Mouse (Mus musculus): Measurements from ENCODE around the gene Pde4c. TPM values are rescaled to one million over a fixed set of nuclear protein-coding genes. Genes with fewer than 3 reads are reported as not detected.
A peak's percentile ranks its signal among the peaks of the same experiment; 100 is the strongest.

The Pde4c gene
- polyA plus RNA-seq, 1 experiment from 2014 or later: 0.16 TPM

- no peak for ATAC-seq (ENCODE audit: borderline replicate concordance, extremely low read depth, low FRiP score, low TSS enrichment)
- Histone ChIP-seq H3K9ac (peak overlapping the region; percentile 25; the same call in 1 of the 2 replicates), H3K4me1 (peaks cover 48% of the 10 kb centered on the region), H3K9me3 (no peaks in the 10 kb centered on the region), H3K4me3 (peak overlapping the region; percentile 86), H3K27me3 (peaks cover 18% of the 10 kb centered on the region; the same call in 1 of the 2 replicates), H3K27ac (no peak overlapping the region), H3K36me3 (peaks cover 22% of the 10 kb centered on the region), H3K4me2 (peak overlapping the region; percentile 93)
- WGBS: 47% methylated on average over 8 of the region's 8 CpGs
Measured at GRCm38 (mm10) chr8:70790846-70791245, 67.3 kb downstream of the Pde4c start.

DNA sequence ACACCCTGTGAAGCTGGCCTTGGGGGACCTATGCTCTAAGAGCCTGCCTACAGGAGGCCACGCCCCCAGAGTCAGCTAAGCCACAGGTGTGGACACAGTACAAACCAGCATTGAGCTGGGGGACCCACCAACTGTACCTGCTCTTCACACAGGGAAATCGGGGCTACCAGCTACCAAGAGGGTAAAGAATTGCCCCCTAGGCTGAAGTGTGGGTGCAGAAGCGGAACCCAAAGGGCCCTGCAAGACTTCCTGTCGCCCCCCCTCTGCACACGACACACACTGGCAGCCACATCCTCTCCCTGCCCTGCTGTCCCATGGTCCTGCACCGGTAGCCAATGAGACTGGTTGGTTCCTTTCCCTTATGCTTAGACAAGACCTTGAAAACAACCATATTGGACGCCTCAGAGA, 67.8 kb downstream of the Pde4c start:
- Histone ChIP-seq H3K4me3 (peak overlapping the region; percentile 86), H3K36me3 (peaks cover 19% of the 10 kb centered on the region), H3K9me3 (no peaks in the 10 kb centered on the region), H3K9ac (peak overlapping the region; percentile 98), H3K27me3 (peaks cover 18% of the 10 kb centered on the region; the same call in 1 of the 2 replicates), H3K4me1 (peaks cover 51% of the 10 kb centered on the region), H3K4me2 (peak overlapping the region; percentile 93), H3K27ac (0 out of 2 replicates have a peak overlapping the region, but pooled peaks have one; percentile 90)
- no peak for ATAC-seq (ENCODE audit: borderline replicate concordance, extremely low read depth, low FRiP score, low TSS enrichment)
- WGBS: 45% methylated on average over 7 of the region's 7 CpGs

DNA sequence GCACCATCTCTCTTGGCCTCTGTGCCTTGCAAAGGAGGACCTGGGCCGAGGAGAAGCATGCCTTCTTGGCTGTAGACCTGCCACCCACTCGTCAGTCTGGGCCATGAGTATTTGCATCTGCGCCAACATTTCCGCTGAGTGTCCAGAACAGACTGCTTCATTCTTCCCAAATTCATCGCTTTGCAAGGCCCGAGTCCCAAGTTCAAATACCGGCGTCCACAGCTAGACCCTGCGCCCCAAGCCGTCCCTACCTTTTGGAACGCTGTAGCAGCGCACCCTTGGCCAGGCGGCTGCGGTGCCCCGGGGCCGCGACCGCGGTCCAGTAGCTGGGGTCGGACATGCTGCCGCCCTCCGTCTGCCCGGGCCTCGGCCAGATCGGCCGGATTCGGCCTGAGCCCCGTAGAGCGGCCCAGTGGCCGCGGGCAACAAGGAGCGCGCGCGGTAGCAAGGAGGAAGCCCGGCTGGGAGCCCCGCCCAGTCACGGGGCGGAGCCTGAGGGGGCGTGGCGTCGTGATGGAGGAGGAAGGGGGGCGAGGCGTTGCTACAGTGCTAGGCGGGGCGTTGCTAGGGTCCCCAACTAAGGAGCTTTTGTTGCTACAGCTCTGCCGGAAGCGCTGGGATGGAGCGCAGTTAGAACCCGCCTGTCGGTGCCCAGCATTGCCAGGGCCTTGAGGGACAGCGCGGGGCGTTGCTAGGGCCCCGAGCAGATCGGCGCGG, 68.6 kb downstream of the Pde4c start:
- no peaks in the 10 kb centered on the region for H3K9me3 ChIP-seq
- peak overlapping the region; percentile 93 for H3K4me2 ChIP-seq
- peak overlapping the region; percentile 86 for H3K4me3 ChIP-seq
- H3K9ac ChIP-seq: peak overlapping the region; percentile 98
- H3K27me3 ChIP-seq: peaks cover 18% of the 10 kb centered on the region; the same call in 1 of the 2 replicates
- peaks cover 12% of the 10 kb centered on the region for H3K36me3 ChIP-seq
- peak; percentile 80 for ATAC-seq (ENCODE audit: borderline replicate concordance, extremely low read depth, low FRiP score, low TSS enrichment)
- H3K27ac ChIP-seq: peak overlapping the region; percentile 90
- WGBS: 2% methylated on average over 58 of the region's 58 CpGs
- H3K4me1 ChIP-seq: peaks cover 56% of the 10 kb centered on the region

GRCm38 (mm10) chr8:70792700-70793099, 69.2 kb downstream of the Pde4c start:
- peaks cover 8% of the 10 kb centered on the region; the same call in 1 of the 2 replicates for H3K36me3 ChIP-seq
- peaks cover 58% of the 10 kb centered on the region for H3K4me1 ChIP-seq
- H3K4me2 ChIP-seq: peak overlapping the region; percentile 93
- peak; percentile 48 for ATAC-seq (ENCODE audit: borderline replicate concordance, extremely low read depth, low FRiP score, low TSS enrichment)
- H3K27ac ChIP-seq: peak overlapping the region; percentile 90
- H3K9ac ChIP-seq: peak overlapping the region; percentile 98; the same call in 1 of the 2 replicates
- H3K27me3 ChIP-seq: peaks cover 19% of the 10 kb centered on the region; the same call in 1 of the 2 replicates
- no peaks in the 10 kb centered on the region for H3K9me3 ChIP-seq
- peak overlapping the region; percentile 86 for H3K4me3 ChIP-seq
- WGBS: under 1% methylated on average over 20 of the region's 20 CpGs

DNA sequence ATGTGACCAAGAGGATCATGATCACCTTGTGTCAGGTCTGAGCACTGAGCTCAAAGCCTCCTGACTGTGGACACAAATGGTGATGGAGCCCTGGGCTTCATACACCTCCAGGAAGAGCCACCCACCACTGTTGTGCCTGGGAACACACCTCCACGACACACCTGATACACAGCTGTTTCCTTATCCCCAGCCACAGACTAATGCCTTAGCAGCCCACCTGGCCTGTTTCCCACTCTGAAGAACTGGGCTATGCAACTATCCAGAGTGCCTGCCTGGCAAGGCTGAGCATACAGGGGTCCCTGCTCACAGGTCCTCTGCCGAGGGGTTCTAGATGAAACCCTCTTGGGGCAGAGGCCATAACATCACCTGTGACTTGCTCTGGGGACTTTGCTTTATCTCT, 70.7 kb downstream of the Pde4c start:
- Histone ChIP-seq H3K9me3 (no peaks in the 10 kb centered on the region), H3K9ac (no peak overlapping the region), H3K4me3 (no peak overlapping the region), H3K4me1 (peaks cover 55% of the 10 kb centered on the region), H3K27me3 (peaks cover 34% of the 10 kb centered on the region), H3K4me2 (no peak overlapping the region), H3K27ac (no peak overlapping the region), H3K36me3 (0 out of 2 replicates have a peak, but pooled peaks cover 4% of the 10 kb centered on the region)
- ATAC-seq (ENCODE audit: borderline replicate concordance, extremely low read depth, low FRiP score, low TSS enrichment): no peak
- 76% methylated on average over 2 of the region's 2 CpGs for WGBS

GRCm38 (mm10) chr8:70795370-70795769, 71.8 kb downstream of the Pde4c start:
- 86% methylated on average over 2 of the region's 2 CpGs for WGBS
- Histone ChIP-seq H3K4me3 (no peak overlapping the region), H3K4me2 (no peak overlapping the region), H3K27me3 (peaks cover 46% of the 10 kb centered on the region), H3K9ac (no peak overlapping the region), H3K27ac (no peak overlapping the region), H3K9me3 (no peaks in the 10 kb centered on the region), H3K36me3 (no peaks in the 10 kb centered on the region), H3K4me1 (peaks cover 52% of the 10 kb centered on the region)
- ATAC-seq (ENCODE audit: borderline replicate concordance, extremely low read depth, low FRiP score, low TSS enrichment): no peak

DNA sequence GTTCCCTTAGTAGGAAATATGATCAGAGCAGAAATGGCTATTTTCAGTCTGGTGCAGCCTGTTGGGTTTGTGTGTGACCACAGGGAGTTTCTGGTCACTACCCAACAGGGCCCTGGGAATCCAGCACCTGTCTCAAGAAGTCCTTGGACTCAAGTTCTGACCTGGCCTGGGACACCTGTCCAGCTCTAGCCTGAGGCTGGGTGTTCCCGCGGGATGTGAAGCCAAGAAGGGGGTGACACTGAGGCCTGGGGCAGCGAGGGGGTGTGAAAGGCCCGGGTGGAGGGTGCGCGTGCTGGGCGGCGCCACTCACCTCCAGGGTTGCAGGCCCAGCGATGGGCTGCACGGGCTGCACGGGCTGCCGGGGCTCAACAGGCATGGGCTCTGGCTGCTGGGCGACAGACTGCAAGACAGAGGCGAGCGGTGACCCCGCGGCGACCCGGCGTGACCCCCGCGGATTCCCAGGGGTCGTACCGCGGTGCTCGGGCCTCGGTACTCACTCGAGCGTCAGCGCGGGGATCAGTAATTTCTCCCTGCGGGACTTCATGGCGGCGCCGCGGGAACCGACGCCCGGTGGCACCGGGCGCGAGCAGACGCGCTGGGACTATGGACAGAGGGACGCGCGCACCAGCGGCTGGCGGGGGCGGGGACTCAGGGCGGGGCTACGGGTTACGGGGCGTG, 73.0 kb downstream of the Pde4c start:
- Histone ChIP-seq H3K4me2 (peak overlapping the region; percentile 95), H3K36me3 (no peaks in the 10 kb centered on the region), H3K9me3 (no peaks in the 10 kb centered on the region), H3K9ac (peak overlapping the region; percentile 56), H3K27me3 (peaks cover 55% of the 10 kb centered on the region), H3K4me3 (peak overlapping the region; percentile 55), H3K27ac (peak overlapping the region; percentile 39; the same call in 1 of the 2 replicates), H3K4me1 (peaks cover 41% of the 10 kb centered on the region)
- 4% methylated on average over 54 of the region's 54 CpGs for WGBS
- no peak for ATAC-seq (ENCODE audit: borderline replicate concordance, extremely low read depth, low FRiP score, low TSS enrichment)

- Histone ChIP-seq H3K9me3 (no peaks in the 10 kb centered on the region), H3K4me3 (peak overlapping the region; percentile 55), H3K4me1 (peaks cover 36% of the 10 kb centered on the region), H3K27ac (no peak overlapping the region), H3K9ac (peak overlapping the region; percentile 44), H3K36me3 (no peaks in the 10 kb centered on the region), H3K27me3 (peaks cover 63% of the 10 kb centered on the region), H3K4me2 (peak overlapping the region; percentile 95)
- ATAC-seq (ENCODE audit: borderline replicate concordance, extremely low read depth, low FRiP score, low TSS enrichment): peak; percentile 85
- WGBS: under 1% methylated on average over 53 of the region's 57 CpGs
Measured at GRCm38 (mm10) chr8:70797081-70798070, 73.9 kb downstream of the Pde4c start.

DNA sequence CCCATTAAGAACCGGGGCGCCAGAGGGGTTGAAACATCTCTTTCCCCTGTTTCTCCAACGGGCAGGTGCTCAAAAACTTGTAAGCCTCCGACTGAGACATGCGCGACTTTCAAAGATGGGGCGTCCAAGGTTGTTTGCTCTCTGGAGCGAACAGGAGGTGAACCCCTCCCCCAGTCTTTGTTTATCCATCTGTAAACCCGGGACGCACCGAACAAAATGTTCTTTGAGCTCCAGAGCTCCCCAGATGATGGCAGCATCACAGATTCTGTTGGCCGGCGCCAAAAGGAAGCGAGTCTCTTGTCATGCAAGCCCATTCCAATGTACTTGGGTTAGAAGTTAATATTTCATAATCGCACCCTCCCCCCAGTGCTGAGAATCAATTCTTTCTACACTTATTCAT, 74.8 kb downstream of the Pde4c start:
- Histone ChIP-seq H3K9me3 (no peaks in the 10 kb centered on the region), H3K4me1 (peaks cover 27% of the 10 kb centered on the region), H3K36me3 (no peaks in the 10 kb centered on the region), H3K4me3 (peak overlapping the region; percentile 55), H3K27ac (no peak overlapping the region), H3K4me2 (peak overlapping the region; percentile 95), H3K9ac (no peak overlapping the region), H3K27me3 (peaks cover 66% of the 10 kb centered on the region)
- ATAC-seq (ENCODE audit: borderline replicate concordance, extremely low read depth, low FRiP score, low TSS enrichment): no peak
- WGBS: 11% methylated on average over 15 of the region's 15 CpGs

DNA sequence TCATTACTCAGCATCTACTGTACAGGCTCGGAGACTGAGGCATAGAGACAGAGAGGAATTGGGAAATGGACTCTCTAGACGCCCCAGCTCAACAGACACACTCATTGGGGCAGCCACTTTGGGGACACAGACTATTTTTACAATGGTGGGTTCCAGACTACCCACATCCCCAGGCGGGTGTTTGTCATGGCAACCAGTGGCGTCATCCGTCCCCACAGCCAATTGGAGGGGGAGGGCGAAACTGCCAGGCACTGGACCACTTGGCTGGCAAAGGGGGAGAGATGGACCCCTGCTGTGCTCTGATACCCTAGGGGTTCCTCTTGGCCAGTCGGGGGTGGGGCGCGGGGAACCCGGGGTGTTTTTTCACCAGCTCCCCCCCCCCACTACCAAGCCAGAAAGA, 77.1 kb downstream of the Pde4c start:
- 60% methylated on average over 10 of the region's 10 CpGs for WGBS
- Histone ChIP-seq H3K4me2 (no peak overlapping the region), H3K27me3 (peaks cover 62% of the 10 kb centered on the region), H3K4me1 (peaks cover 33% of the 10 kb centered on the region), H3K36me3 (no peaks in the 10 kb centered on the region), H3K4me3 (no peak overlapping the region), H3K9ac (no peak overlapping the region), H3K9me3 (no peaks in the 10 kb centered on the region), H3K27ac (no peak overlapping the region)
- no peak for ATAC-seq (ENCODE audit: borderline replicate concordance, extremely low read depth, low FRiP score, low TSS enrichment)

Measured in lung, embryonic 15.5 days (tissue).